In the genomic region with DNA sequence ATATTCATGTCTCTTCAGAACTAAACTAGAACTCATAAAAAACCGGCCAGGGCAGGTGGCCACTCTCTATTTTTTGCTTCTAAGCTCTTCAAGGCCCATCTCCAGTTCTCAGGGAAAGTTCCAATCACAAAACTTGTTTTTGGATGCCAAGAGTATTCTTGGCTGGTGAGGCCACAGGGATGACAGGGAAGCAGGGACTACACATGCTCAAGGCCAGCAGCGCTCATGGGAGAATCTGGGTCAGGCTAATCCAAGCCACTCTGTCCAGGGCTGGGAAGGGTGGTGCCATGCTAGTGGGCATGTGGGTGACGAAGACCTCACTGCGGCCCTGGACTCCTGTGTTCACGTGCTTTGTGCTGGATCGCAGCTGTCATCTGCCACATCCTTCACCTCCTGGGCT, we compare ENCODE assay signal across 27 mouse cellular contexts.
DNase-seq lines count a peak whose midpoint lies in the region; ATAC-seq lines count a peak whose summit lies in the region.
"Had no signal": no experiment of that assay in that cellular context is flagged by ENCODE, and none has a peak within 500 bp of the region (broad histone marks: within the 10 kb centered on the region; RNA-seq: fewer than 3 reads in every experiment).

No protein-coding gene starts in this region.

- H3K9ac ChIP-seq in midbrain, embryonic 11.5 days (ENCODE audit: low read length): no peak overlapping the region
- H3K9ac ChIP-seq: heart, embryonic 13.5 days; kidney, embryonic 15.5 days; liver, embryonic 15.5 days; lung, embryonic 15.5 days; midbrain, embryonic 15.5 days; neural tube, embryonic 13.5 days; stomach, embryonic 15.5 days had no signal

- no peak overlapping the region for H3K27ac ChIP-seq in midbrain, embryonic 11.5 days (ENCODE audit: low read depth, low read length)
- H3K27ac ChIP-seq: forebrain, embryonic 10.5 days; heart, adult 2 months; heart, embryonic 13.5 days; kidney, embryonic 15.5 days; limb, embryonic 10.5 days; liver, embryonic 15.5 days; lung, embryonic 15.5 days; midbrain, embryonic 15.5 days; neural tube, embryonic 13.5 days; stomach, embryonic 15.5 days had no signal

- no peaks in the 10 kb centered on the region for H3K27me3 ChIP-seq in midbrain, embryonic 11.5 days (ENCODE audit: control insufficient read depth, insufficient read depth, low read length)
- H3K27me3 ChIP-seq: kidney, embryonic 15.5 days; liver, embryonic 15.5 days; midbrain, embryonic 15.5 days; stomach, embryonic 15.5 days had no signal

- no peaks in the 10 kb centered on the region for H3K9me3 ChIP-seq in midbrain, embryonic 11.5 days (ENCODE audit: control insufficient read depth, low read length)
- H3K9me3 ChIP-seq: forebrain, embryonic 10.5 days; kidney, embryonic 15.5 days; limb, embryonic 10.5 days; liver, embryonic 15.5 days; lung, embryonic 15.5 days; midbrain, embryonic 15.5 days; neural tube, embryonic 13.5 days; stomach, embryonic 15.5 days had no signal

- 78% methylated on average over 6 of the region's 6 CpGs for WGBS in midbrain, embryonic 11.5 days

- H3K4me3 ChIP-seq in midbrain, embryonic 11.5 days (ENCODE audit: low read depth, low read length): no peak overlapping the region
- H3K4me3 ChIP-seq: forebrain, embryonic 10.5 days; heart, adult 2 months; heart, embryonic 13.5 days; kidney, embryonic 15.5 days; limb, embryonic 10.5 days; liver, embryonic 15.5 days; lung, embryonic 15.5 days; midbrain, embryonic 15.5 days; myocyte; neural tube, embryonic 13.5 days; stomach, embryonic 15.5 days had no signal

- DNase-seq in adrenal gland, adult (ENCODE audit: inconsistent age in 2 of 2, low spot score in 1 of 2): peak; percentile 49 to 75
- DNase-seq in adrenal gland, postnatal 4 days (ENCODE audit: low spot score in 2 of 2): no peak
- DNase-seq in retina, postnatal 1 day: peak; percentile 49
- DNase-seq in retina, embryonic 14.5 days (ENCODE audit: low spot score): no peak
- DNase-seq in cerebellum, adult 9-10 months: peak; percentile 13
- DNase-seq in embryo, embryonic 10 days (ENCODE audit: low spot score): no peak
- DNase-seq in kidney, postnatal 36 days: no peak
- no peak for DNase-seq in midbrain, embryonic 11.5 days (ENCODE audit: low spot score, missing footprints)
- DNase-seq: gastrocnemius, postnatal 25 days; heart, adult 2 months; heart, postnatal 14 days; kidney, postnatal 4 days; liver; lung, postnatal 36 days; thymus, adult 18-20 months had no signal

- no peak overlapping the region for H3K4me2 ChIP-seq in midbrain, embryonic 11.5 days
- H3K4me2 ChIP-seq: heart, embryonic 13.5 days; kidney, embryonic 15.5 days; liver, embryonic 15.5 days; lung, embryonic 15.5 days; midbrain, embryonic 15.5 days; neural tube, embryonic 13.5 days; stomach, embryonic 15.5 days had no signal

- H3K36me3 ChIP-seq in midbrain, embryonic 11.5 days (ENCODE audit: control insufficient read depth, insufficient read depth, low read length): no peaks in the 10 kb centered on the region
- H3K36me3 ChIP-seq: forebrain, embryonic 10.5 days; heart, embryonic 13.5 days; kidney, embryonic 15.5 days; limb, embryonic 10.5 days; liver, embryonic 15.5 days; lung, embryonic 15.5 days; midbrain, embryonic 15.5 days; neural tube, embryonic 13.5 days; stomach, embryonic 15.5 days had no signal

- no peak for ATAC-seq in midbrain, embryonic 11.5 days (ENCODE audit: low FRiP score)
- ATAC-seq: forebrain, embryonic 16.5 days; intestine, postnatal 0 days; midbrain, embryonic 15.5 days had no signal

- H3K4me1 ChIP-seq in midbrain, embryonic 11.5 days (ENCODE audit: control insufficient read depth, insufficient read depth, low read length): no peaks in the 10 kb centered on the region
- H3K4me1 ChIP-seq: heart, embryonic 13.5 days; kidney, embryonic 15.5 days; lung, embryonic 15.5 days; stomach, embryonic 15.5 days had no signal

Comparison
In these comparisons a context has a peak if more than half of its experiments do, and no peak if none do; other contexts are left out.
1. DNase-seq: peak in adrenal gland, adult (2 of 2), retina, postnatal 1 day (single experiment) and cerebellum, adult 9-10 months (single experiment); none in adrenal gland, postnatal 4 days (0 of 2), retina, embryonic 14.5 days (single experiment), embryo, embryonic 10 days (single experiment), kidney, postnatal 36 days (0 of 2) and midbrain, embryonic 11.5 days (single experiment).